Mouse (Mus musculus): ENCODE measurements around the gene Dtx3. TPM values are rescaled to one million over a fixed set of nuclear protein-coding genes. Genes with fewer than 3 reads are reported as not detected.

The Dtx3 gene
- polyA plus RNA-seq, 1 experiment = 60.1 TPM

GRCm38 (mm10) chr10:127225732-127226131, 30.2 kb upstream of the Dtx3 start:
- no peak overlapping the region for H3K27ac ChIP-seq (ENCODE audit: insufficient read depth, low read depth, low read length)
- H3K4me3 ChIP-seq (ENCODE audit: insufficient read depth, low read length) = no peak overlapping the region
- peaks cover 16% of the 10 kb centered on the region for H3K4me1 ChIP-seq (ENCODE audit: control insufficient read depth, insufficient read depth, low read length)
- TF ChIP-seq POLR2A (IDR thresholded peaks at IDR 0.05; ENCODE audit: borderline replicate concordance, low read depth, low read length) (no peak), CTCF (IDR thresholded peaks at IDR 0.05; ENCODE audit: low read depth, low read length) (no peak)

- Histone ChIP-seq H3K27ac (ENCODE audit: insufficient read depth, low read depth, low read length) (no peak overlapping the region), H3K4me3 (ENCODE audit: insufficient read depth, low read length) (no peak overlapping the region), H3K4me1 (ENCODE audit: control insufficient read depth, insufficient read depth, low read length) (peaks cover 16% of the 10 kb centered on the region)
- TF ChIP-seq POLR2A (IDR thresholded peaks at IDR 0.05; ENCODE audit: borderline replicate concordance, low read depth, low read length) (no peak), CTCF (IDR thresholded peaks at IDR 0.05; ENCODE audit: low read depth, low read length) (no peak)
These were observed 29.7 kb upstream of the Dtx3 start for GRCm38 (mm10) chr10:127225213-127225612.

- Histone ChIP-seq H3K27ac (ENCODE audit: insufficient read depth, low read depth, low read length) (no peak overlapping the region), H3K4me3 (ENCODE audit: insufficient read depth, low read length) (no peak overlapping the region), H3K4me1 (ENCODE audit: control insufficient read depth, insufficient read depth, low read length) (no peaks in the 10 kb centered on the region)
- no peak for TF ChIP-seq CTCF (IDR thresholded peaks at IDR 0.05; ENCODE audit: low read depth, low read length)
- no peak for TF ChIP-seq POLR2A (IDR thresholded peaks at IDR 0.05; ENCODE audit: borderline replicate concordance, low read depth, low read length)
These were observed 22.8 kb upstream of the Dtx3 start for GRCm38 (mm10) chr10:127218339-127218738.

- Histone ChIP-seq H3K4me1 (ENCODE audit: control insufficient read depth, insufficient read depth, low read length) (no peaks in the 10 kb centered on the region), H3K27ac (ENCODE audit: insufficient read depth, low read depth, low read length) (no peak overlapping the region), H3K4me3 (ENCODE audit: insufficient read depth, low read length) (no peak overlapping the region)
- TF ChIP-seq POLR2A (IDR thresholded peaks at IDR 0.05; ENCODE audit: borderline replicate concordance, low read depth, low read length) = no peak
- no peak for TF ChIP-seq CTCF (IDR thresholded peaks at IDR 0.05; ENCODE audit: low read depth, low read length)
These were observed 21.6 kb upstream of the Dtx3 start for GRCm38 (mm10) chr10:127217177-127217576.

- Histone ChIP-seq H3K4me1 (ENCODE audit: control insufficient read depth, insufficient read depth, low read length) (peaks cover 3% of the 10 kb centered on the region; the same call in 1 of the 2 replicates), H3K27ac (ENCODE audit: insufficient read depth, low read depth, low read length) (no peak overlapping the region), H3K4me3 (ENCODE audit: insufficient read depth, low read length) (no peak overlapping the region)
- TF ChIP-seq POLR2A (IDR thresholded peaks at IDR 0.05; ENCODE audit: borderline replicate concordance, low read depth, low read length) = no peak
- no peak for TF ChIP-seq CTCF (IDR thresholded peaks at IDR 0.05; ENCODE audit: low read depth, low read length)
These were observed 20.9 kb upstream of the Dtx3 start for GRCm38 (mm10) chr10:127216456-127216855.

GRCm38 (mm10) chr10:127214422-127214803, 18.9 kb upstream of the Dtx3 start:
- TF ChIP-seq CTCF (IDR thresholded peaks at IDR 0.05; ENCODE audit: low read depth, low read length) (no peak), POLR2A (IDR thresholded peaks at IDR 0.05; ENCODE audit: borderline replicate concordance, low read depth, low read length) (no peak)
- Histone ChIP-seq H3K4me3 (ENCODE audit: insufficient read depth, low read length) (no peak overlapping the region), H3K4me1 (ENCODE audit: control insufficient read depth, insufficient read depth, low read length) (peaks cover 11% of the 10 kb centered on the region), H3K27ac (ENCODE audit: insufficient read depth, low read depth, low read length) (no peak overlapping the region)

- H3K27ac ChIP-seq (ENCODE audit: insufficient read depth, low read depth, low read length) = no peak overlapping the region
- peaks cover 11% of the 10 kb centered on the region for H3K4me1 ChIP-seq (ENCODE audit: control insufficient read depth, insufficient read depth, low read length)
- no peak overlapping the region for H3K4me3 ChIP-seq (ENCODE audit: insufficient read depth, low read length)
- TF ChIP-seq CTCF (IDR thresholded peaks at IDR 0.05; ENCODE audit: low read depth, low read length) (no peak), POLR2A (IDR thresholded peaks at IDR 0.05; ENCODE audit: borderline replicate concordance, low read depth, low read length) (no peak)
These were observed 18.3 kb upstream of the Dtx3 start for GRCm38 (mm10) chr10:127213704-127214421.

GRCm38 (mm10) chr10:127213272-127213671, 17.7 kb upstream of the Dtx3 start:
- Histone ChIP-seq H3K4me1 (ENCODE audit: control insufficient read depth, insufficient read depth, low read length) (peaks cover 11% of the 10 kb centered on the region), H3K27ac (ENCODE audit: insufficient read depth, low read depth, low read length) (no peak overlapping the region), H3K4me3 (ENCODE audit: insufficient read depth, low read length) (no peak overlapping the region)
- TF ChIP-seq POLR2A (IDR thresholded peaks at IDR 0.05; ENCODE audit: borderline replicate concordance, low read depth, low read length) = no peak
- no peak for TF ChIP-seq CTCF (IDR thresholded peaks at IDR 0.05; ENCODE audit: low read depth, low read length)

- TF ChIP-seq POLR2A (IDR thresholded peaks at IDR 0.05; ENCODE audit: borderline replicate concordance, low read depth, low read length) (no peak), CTCF (IDR thresholded peaks at IDR 0.05; ENCODE audit: low read depth, low read length) (no peak)
- Histone ChIP-seq H3K27ac (ENCODE audit: insufficient read depth, low read depth, low read length) (no peak within 1 kb of the TSS), H3K4me1 (ENCODE audit: control insufficient read depth, insufficient read depth, low read length) (peaks cover 11% of the 10 kb centered on the region), H3K4me3 (ENCODE audit: insufficient read depth, low read length) (peak within 1 kb of the TSS; percentile 85)
These were observed 15.9 kb upstream of the Dtx3 start, which contains the start of gene Pip4k2c for GRCm38 (mm10) chr10:127211414-127211854. Gene Pip4k2c (minus strand): TSS chr10:127211585.

GRCm38 (mm10) chr10:127210961-127211405, 15.5 kb upstream of the Dtx3 start:
- Histone ChIP-seq H3K4me3 (ENCODE audit: insufficient read depth, low read length) (peak overlapping the region; percentile 85), H3K27ac (ENCODE audit: insufficient read depth, low read depth, low read length) (no peak overlapping the region), H3K4me1 (ENCODE audit: control insufficient read depth, insufficient read depth, low read length) (peaks cover 11% of the 10 kb centered on the region)
- TF ChIP-seq CTCF (IDR thresholded peaks at IDR 0.05; ENCODE audit: low read depth, low read length) = no peak
- TF ChIP-seq POLR2A (IDR thresholded peaks at IDR 0.05; ENCODE audit: borderline replicate concordance, low read depth, low read length) = no peak

Measured in bone marrow macrophage, adult 2 months (primary cell).